Mouse (Mus musculus) stomach, embryonic 15.5 days (tissue): Measurements from ENCODE around the gene Itgb4. TPM values are rescaled to one million over a fixed set of nuclear protein-coding genes. Genes with fewer than 3 reads are reported as not detected.

Source experiments
- ATAC-seq: fragments of 200-750 bp; cut with Nextera tagmentation; 2 replicates; pipeline ENCODE4 v1.8.0; 2017; ENCODE audit warnings: low read depth, moderate number of reproducible peaks, moderate TSS enrichment; ENCODE audit not compliant: insufficient read depth, low FRiP score
- H3K27ac ChIP-seq: fragments of 300-500 bp; sonication (generic); 2 replicates; pipeline ENCODE4 v1.5.1; 2015; ENCODE audit warnings: mild to moderate bottlenecking, inconsistent platforms
- H3K27me3 ChIP-seq: fragments of 300-500 bp; sonication (generic); replicated peaks from 2 replicates; pipeline ENCODE4 v1.6.1; 2015; ENCODE audit warnings: inconsistent platforms
- H3K36me3 ChIP-seq: fragments of 300-500 bp; sonication (generic); 2 replicates; pipeline ENCODE4 v1.6.1; 2015; ENCODE audit warnings: inconsistent platforms
- H3K4me1 ChIP-seq: fragments of 300-500 bp; sonication (generic); 2 replicates; pipeline ENCODE4 v1.6.1; 2015; ENCODE audit warnings: inconsistent platforms
- H3K4me2 ChIP-seq: fragments of 300-500 bp; sonication (generic); 2 replicates; pipeline ENCODE4 v1.6.1; 2015; ENCODE audit warnings: mild to moderate bottlenecking, inconsistent platforms
- H3K4me3 ChIP-seq: fragments of 300-500 bp; sonication (generic); replicated peaks from 2 replicates; pipeline ENCODE4 v1.5.1; 2015; ENCODE audit warnings: inconsistent platforms
- H3K9ac ChIP-seq: fragments of 300-500 bp; sonication (generic); 2 replicates; pipeline ENCODE4 v1.6.1; 2015; ENCODE audit warnings: inconsistent platforms
- H3K9me3 ChIP-seq: fragments of 300-500 bp; sonication (generic); 2 replicates; pipeline ENCODE4 v1.6.1; 2016; ENCODE audit warnings: inconsistent platforms
- WGBS: fragments of 180-500 bp; shearing (Covaris S2); methylation state at CpG from one replicate; pipeline ENCODE4 v1.1.7; 2015; 5-methylcytosine and 5-hydroxymethylcytosine counted together
- polyA plus RNA-seq: library from polyadenylated mRNA; unstranded; fragments of >200 nt; fragmentation: Nextera tagmentation; extraction: Ambion mirVana; gene quantifications from 2 replicates; pipeline ENCODE4 v1.2.1, GENCODE M21; 2015

Gene Itgb4
- polyA plus RNA-seq, 1 experiment from 2014 or later, result 13.5 TPM

DNA sequence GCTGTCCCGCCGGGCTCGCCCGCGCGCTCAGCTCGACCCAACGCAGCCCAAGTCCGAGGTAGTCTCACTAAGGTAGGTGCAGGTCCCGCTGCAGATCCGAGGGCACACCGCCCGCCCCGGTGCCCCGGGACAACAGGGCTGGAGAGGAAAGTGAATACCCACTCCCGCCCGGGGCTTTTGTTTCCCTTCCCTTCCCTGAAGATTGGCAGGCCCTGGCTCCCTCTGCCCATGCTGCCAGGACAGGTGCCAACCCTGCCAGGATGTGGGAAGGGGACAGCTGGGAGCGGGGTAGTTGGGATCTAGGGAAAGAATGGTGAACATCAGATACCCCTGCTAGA, 543 bp downstream of the Itgb4 start:
- H3K9ac ChIP-seq, result peak overlapping the region; percentile 49; the same call in 1 of the 2 replicates
- peak overlapping the region; percentile 76 for H3K4me2 ChIP-seq
- H3K27me3 ChIP-seq, result peaks cover 27% of the 10 kb centered on the region
- H3K36me3 ChIP-seq, result no peaks in the 10 kb centered on the region
- peak overlapping the region; percentile 51 for H3K4me3 ChIP-seq
- WGBS, result 4% methylated on average over 17 of the region's 18 CpGs
- no peaks in the 10 kb centered on the region for H3K9me3 ChIP-seq
- H3K4me1 ChIP-seq, result peaks cover 23% of the 10 kb centered on the region
- peak overlapping the region; percentile 65 for H3K27ac ChIP-seq
- ATAC-seq, result no peak; the same call in 1 of the 2 replicates

GRCm38 (mm10) chr11:115975544-115975943, 1.0 kb downstream of the Itgb4 start:
- Histone ChIP-seq H3K9ac (peak overlapping the region; percentile 49; the same call in 1 of the 2 replicates), H3K9me3 (no peaks in the 10 kb centered on the region), H3K4me3 (peak overlapping the region; percentile 51), H3K36me3 (no peaks in the 10 kb centered on the region), H3K4me2 (peak overlapping the region; percentile 76), H3K27me3 (peaks cover 27% of the 10 kb centered on the region), H3K4me1 (peaks cover 18% of the 10 kb centered on the region; the same call in 1 of the 2 replicates), H3K27ac (peak overlapping the region; percentile 65)
- 36% methylated on average over 12 of the region's 12 CpGs for WGBS
- ATAC-seq, result no peak

DNA sequence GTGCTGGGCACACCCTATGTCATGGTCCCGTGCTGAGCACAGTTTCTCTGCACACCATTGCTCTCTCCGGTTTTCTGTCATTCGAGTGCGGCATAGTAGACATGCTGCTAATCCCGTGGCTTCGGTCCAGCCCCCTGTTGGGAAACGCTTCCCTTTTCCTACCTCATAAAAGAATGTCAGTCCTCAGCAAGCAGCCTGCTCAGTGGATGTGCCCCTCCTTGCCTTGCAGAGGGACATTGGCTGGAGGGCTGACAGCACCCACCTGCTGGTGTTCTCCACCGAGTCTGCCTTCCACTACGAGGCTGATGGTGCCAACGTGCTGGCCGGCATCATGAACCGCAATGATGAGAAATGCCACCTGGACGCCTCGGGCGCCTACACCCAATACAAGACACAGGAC, 8.0 kb downstream of the Itgb4 start:
- no peak overlapping the region for H3K27ac ChIP-seq
- no peaks in the 10 kb centered on the region for H3K9me3 ChIP-seq
- no peak overlapping the region for H3K4me2 ChIP-seq
- ATAC-seq, result no peak
- no peaks in the 10 kb centered on the region for H3K4me1 ChIP-seq
- H3K4me3 ChIP-seq, result no peak overlapping the region
- 88% methylated on average over 15 of the region's 15 CpGs for WGBS
- H3K27me3 ChIP-seq, result no peaks in the 10 kb centered on the region
- H3K36me3 ChIP-seq, result 0 out of 2 replicates have a peak, but pooled peaks cover 5% of the 10 kb centered on the region
- no peak overlapping the region for H3K9ac ChIP-seq

DNA sequence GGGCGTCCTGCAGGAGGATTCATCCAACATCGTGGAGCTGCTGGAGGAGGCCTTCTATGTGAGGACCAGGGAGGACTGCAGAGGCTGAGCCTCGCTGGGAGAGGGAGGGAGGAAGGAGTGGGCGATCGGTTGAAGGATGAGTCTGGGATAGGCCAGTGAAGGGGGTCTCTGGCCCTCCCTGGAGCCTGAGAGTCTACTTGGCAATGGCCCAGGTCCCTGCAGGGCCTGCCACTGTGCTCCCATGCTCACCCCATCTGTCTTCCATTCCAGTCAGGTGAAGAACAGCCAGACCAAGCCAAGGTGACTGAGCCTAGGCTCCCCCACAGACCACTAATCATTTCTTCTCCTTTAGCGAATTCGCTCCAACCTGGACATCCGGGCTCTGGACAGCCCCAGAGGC, 8.8 kb downstream of the Itgb4 start:
- ATAC-seq, result no peak
- no peaks in the 10 kb centered on the region for H3K9me3 ChIP-seq
- H3K36me3 ChIP-seq, result 0 out of 2 replicates have a peak, but pooled peaks cover 5% of the 10 kb centered on the region
- H3K27me3 ChIP-seq, result no peaks in the 10 kb centered on the region
- no peak overlapping the region for H3K9ac ChIP-seq
- 71% methylated on average over 8 of the region's 8 CpGs for WGBS
- H3K27ac ChIP-seq, result no peak overlapping the region
- H3K4me1 ChIP-seq, result no peaks in the 10 kb centered on the region
- no peak overlapping the region for H3K4me3 ChIP-seq
- no peak overlapping the region for H3K4me2 ChIP-seq

GRCm38 (mm10) chr11:115989686-115990085, 15.2 kb downstream of the Itgb4 start:
- no peak overlapping the region for H3K27ac ChIP-seq
- 33% methylated on average over 15 of the region's 15 CpGs for WGBS

GRCm38 (mm10) chr11:115992098-115992497, 17.6 kb downstream of the Itgb4 start:
- H3K4me2 ChIP-seq, result no peak overlapping the region
- H3K9me3 ChIP-seq, result no peaks in the 10 kb centered on the region
- no peak overlapping the region for H3K4me3 ChIP-seq
- H3K27me3 ChIP-seq, result no peaks in the 10 kb centered on the region
- no peak overlapping the region for H3K9ac ChIP-seq
- no peaks in the 10 kb centered on the region for H3K4me1 ChIP-seq
- no peak for ATAC-seq
- WGBS, result 65% methylated on average over 4 of the region's 4 CpGs
- no peak overlapping the region for H3K27ac ChIP-seq
- no peaks in the 10 kb centered on the region for H3K36me3 ChIP-seq

More at GRCm38 (mm10) chr11:115989686-115990085, 15.2 kb downstream of the Itgb4 start:
- Histone ChIP-seq H3K4me3 (no peak overlapping the region; the same call in 1 of the 2 replicates), H3K4me2 (peak overlapping the region; percentile 11; the same call in 1 of the 2 replicates), H3K27me3 (no peaks in the 10 kb centered on the region), H3K36me3 (no peaks in the 10 kb centered on the region), H3K9ac (no peak overlapping the region), H3K4me1 (no peaks in the 10 kb centered on the region), H3K9me3 (no peaks in the 10 kb centered on the region)
- no peak for ATAC-seq

- Histone ChIP-seq H3K9ac (no peak overlapping the region), H3K4me3 (no peak overlapping the region), H3K27me3 (no peaks in the 10 kb centered on the region), H3K36me3 (no peaks in the 10 kb centered on the region), H3K4me1 (no peaks in the 10 kb centered on the region), H3K27ac (no peak overlapping the region), H3K4me2 (no peak overlapping the region), H3K9me3 (no peaks in the 10 kb centered on the region)
- 91% methylated on average over 3 of the region's 3 CpGs for WGBS
- no peak for ATAC-seq
Observed at GRCm38 (mm10) chr11:115995256-115995655, 20.7 kb downstream of the Itgb4 start.

DNA sequence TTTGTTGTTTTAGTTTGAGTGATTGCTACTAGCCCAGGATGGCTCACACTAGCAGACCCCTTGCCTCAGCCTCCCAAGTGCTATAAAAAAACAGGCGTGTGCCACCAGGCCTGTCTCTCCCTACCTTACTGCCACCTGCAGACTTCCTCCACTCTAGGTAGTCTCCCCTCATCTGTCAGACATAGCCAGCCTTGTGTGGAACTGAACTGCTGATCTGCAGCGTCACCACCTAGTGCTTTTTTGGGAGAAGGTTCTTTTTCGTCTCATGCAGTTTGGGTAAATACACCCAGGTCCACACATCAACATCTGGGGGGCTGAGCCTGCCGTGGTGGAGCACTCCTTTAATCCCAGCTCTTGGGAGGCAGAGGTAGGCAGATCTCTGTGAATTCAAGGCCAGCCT, 22.5 kb downstream of the Itgb4 start:
- Histone ChIP-seq H3K27ac (no peak overlapping the region), H3K9me3 (no peaks in the 10 kb centered on the region), H3K4me3 (no peak overlapping the region), H3K36me3 (no peaks in the 10 kb centered on the region), H3K9ac (no peak overlapping the region), H3K4me2 (no peak overlapping the region), H3K4me1 (no peaks in the 10 kb centered on the region), H3K27me3 (no peaks in the 10 kb centered on the region)
- no peak for ATAC-seq
- 69% methylated on average over 4 of the region's 4 CpGs for WGBS

- ATAC-seq, result no peak
- Histone ChIP-seq H3K9ac (no peak overlapping the region), H3K9me3 (no peaks in the 10 kb centered on the region), H3K4me2 (no peak overlapping the region), H3K36me3 (no peaks in the 10 kb centered on the region), H3K4me3 (no peak overlapping the region), H3K4me1 (no peaks in the 10 kb centered on the region), H3K27me3 (no peaks in the 10 kb centered on the region), H3K27ac (no peak overlapping the region)
- 62% methylated on average over 5 of the region's 5 CpGs for WGBS
Observed at GRCm38 (mm10) chr11:115997662-115998061, 23.2 kb downstream of the Itgb4 start.

- no peaks in the 10 kb centered on the region for H3K9me3 ChIP-seq
- H3K4me1 ChIP-seq, result no peaks in the 10 kb centered on the region
- no peak overlapping the region for H3K9ac ChIP-seq
- H3K27me3 ChIP-seq, result no peaks in the 10 kb centered on the region
- no peak overlapping the region for H3K4me3 ChIP-seq
- H3K36me3 ChIP-seq, result no peaks in the 10 kb centered on the region
- H3K27ac ChIP-seq, result no peak overlapping the region
- no peak overlapping the region for H3K4me2 ChIP-seq
- 51% methylated on average over 7 of the region's 7 CpGs for WGBS
- no peak for ATAC-seq
Observed at GRCm38 (mm10) chr11:115999027-115999426, 24.5 kb downstream of the Itgb4 start.

GRCm38 (mm10) chr11:115999538-116000143, 25.1 kb downstream of the Itgb4 start:
- no peaks in the 10 kb centered on the region for H3K36me3 ChIP-seq
- no peak for ATAC-seq

DNA sequence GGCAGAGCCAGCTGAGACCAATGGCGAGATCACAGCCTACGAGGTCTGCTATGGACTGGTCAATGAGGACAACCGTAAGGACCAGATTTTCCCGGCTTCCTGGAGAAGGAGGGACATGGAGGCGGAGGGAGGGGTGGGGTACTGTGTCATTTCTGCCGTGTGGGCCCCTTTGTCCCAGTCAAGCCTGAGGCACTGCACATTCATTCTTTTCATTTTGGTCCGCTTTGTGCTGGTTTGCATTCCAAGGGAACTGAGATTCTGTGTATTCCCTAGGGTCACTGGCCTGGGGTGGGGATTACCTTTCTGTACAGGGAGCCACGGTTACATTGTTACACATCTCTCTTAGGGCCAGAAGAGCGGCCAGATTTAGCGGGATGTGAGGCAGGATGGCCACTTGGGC, 26.1 kb downstream of the Itgb4 start:
- 50% methylated on average over 10 of the region's 10 CpGs for WGBS
- no peak overlapping the region for H3K4me3 ChIP-seq
- H3K27ac ChIP-seq, result no peak overlapping the region
- no peak overlapping the region for H3K9ac ChIP-seq
- H3K27me3 ChIP-seq, result no peaks in the 10 kb centered on the region
- H3K4me1 ChIP-seq, result peaks cover 5% of the 10 kb centered on the region
- H3K9me3 ChIP-seq, result no peaks in the 10 kb centered on the region
- no peaks in the 10 kb centered on the region for H3K36me3 ChIP-seq
- no peak for ATAC-seq
- no peak overlapping the region for H3K4me2 ChIP-seq

More at GRCm38 (mm10) chr11:115999538-116000143, 25.1 kb downstream of the Itgb4 start:
- Histone ChIP-seq H3K4me3 (no peak overlapping the region), H3K4me1 (no peaks in the 10 kb centered on the region), H3K9ac (no peak overlapping the region), H3K9me3 (no peaks in the 10 kb centered on the region), H3K27me3 (no peaks in the 10 kb centered on the region), H3K27ac (no peak overlapping the region), H3K4me2 (no peak overlapping the region)
- WGBS, result 14% methylated on average over 14 of the region's 14 CpGs

DNA sequence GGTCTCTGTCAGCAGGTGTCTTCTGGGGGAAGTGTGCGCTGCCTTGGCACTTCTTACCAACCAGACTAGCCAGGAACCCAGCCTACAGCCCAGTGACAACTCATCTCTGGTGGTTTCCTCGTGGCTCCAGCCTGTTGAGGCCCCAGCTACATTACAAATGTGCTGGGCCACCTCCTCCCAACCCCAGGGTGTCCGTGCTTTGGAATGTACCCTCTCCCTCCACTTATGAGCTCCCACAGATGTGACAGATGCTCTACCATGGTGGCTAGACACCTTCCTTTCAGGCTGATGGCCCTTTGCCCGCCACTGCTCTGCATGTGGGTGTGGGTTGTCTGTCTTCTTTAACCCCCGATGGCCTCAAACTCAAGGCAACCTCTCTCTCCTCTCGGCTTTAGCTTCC, 27.2 kb downstream of the Itgb4 start:
- 73% methylated on average over 6 of the region's 6 CpGs for WGBS
- H3K36me3 ChIP-seq, result no peaks in the 10 kb centered on the region
- no peak overlapping the region for H3K9ac ChIP-seq
- H3K4me1 ChIP-seq, result peaks cover 11% of the 10 kb centered on the region
- H3K4me3 ChIP-seq, result no peak overlapping the region
- no peaks in the 10 kb centered on the region for H3K27me3 ChIP-seq
- no peak overlapping the region for H3K4me2 ChIP-seq
- no peak for ATAC-seq
- H3K27ac ChIP-seq, result no peak overlapping the region
- H3K9me3 ChIP-seq, result no peaks in the 10 kb centered on the region
